Mouse (Mus musculus): Measurements from ENCODE around the gene Gm49673.

- TF ChIP-seq CTCF (IDR thresholded peaks at IDR 0.05; ENCODE audit: low read depth, low read length), result no peak
- no peak for TF ChIP-seq GATA2 (IDR thresholded peaks at IDR 0.05; ENCODE audit: borderline replicate concordance, low read depth, low read length)
- no peak for TF ChIP-seq GATA1 (IDR thresholded peaks at IDR 0.05; ENCODE audit: borderline replicate concordance, low read length)
- TF ChIP-seq TAL1 (conservative IDR thresholded peaks at IDR 0.05; ENCODE audit: low read depth, low read length), result no peak
These were observed 29.5 kb upstream of the Gm49673 start for GRCm38 (mm10) chr17:8177090-8177489.
